Comparison of ENCODE assay signal across 23 mouse cellular contexts in genomic region chr5:38696616-38697375, GRCm38 (mm10). TPM values are rescaled to one million over a fixed set of nuclear protein-coding genes. Genes with fewer than 3 reads are reported as not detected.
A peak's percentile ranks its signal among the peaks of the same experiment; 100 is the strongest.
DNase-seq lines count a peak whose midpoint lies in the region; ATAC-seq and TF ChIP-seq lines count a peak whose summit lies in the region.
"Had no signal": no experiment of that assay in that cellular context is flagged by ENCODE, and none has a peak within 500 bp of the region (broad histone marks: within the 10 kb centered on the region; RNA-seq: fewer than 3 reads in every experiment).

No protein-coding gene starts in this region.

- no peak overlapping the region for H3K4me2 ChIP-seq in embryonic facial prominence, embryonic 14.5 days (ENCODE audit: low read depth, low read length)
- H3K4me2 ChIP-seq: embryonic facial prominence, embryonic 15.5 days; hindbrain, embryonic 14.5 days; limb, embryonic 15.5 days; midbrain, embryonic 15.5 days had no signal

- H3K4me3 ChIP-seq in ES-E14 (ENCODE audit: insufficient read depth in 1 of 2, low read depth in 1 of 2, low read length in 2 of 2, poor library complexity in 1 of 2, severe bottlenecking in 1 of 2), result no peak overlapping the region
- H3K4me3 ChIP-seq in embryonic facial prominence, embryonic 14.5 days (ENCODE audit: low read depth, low read length), result no peak overlapping the region
- H3K4me3 ChIP-seq: embryonic facial prominence, embryonic 15.5 days; heart, adult 2 months; limb, embryonic 15.5 days; midbrain, embryonic 15.5 days; myocyte had no signal

- no peak overlapping the region for H3K9ac ChIP-seq in ES-E14 (ENCODE audit: insufficient read depth, low read depth, low read length, poor library complexity, severe bottlenecking)
- no peak overlapping the region for H3K9ac ChIP-seq in embryonic facial prominence, embryonic 14.5 days (ENCODE audit: low read depth, low read length)
- H3K9ac ChIP-seq: embryonic facial prominence, embryonic 15.5 days; forebrain, postnatal 0 days; hindbrain, embryonic 14.5 days; limb, embryonic 15.5 days; liver, embryonic 14.5 days; midbrain, embryonic 15.5 days had no signal

- no peaks in the 10 kb centered on the region for H3K36me3 ChIP-seq in ES-E14 (ENCODE audit: control insufficient read depth, insufficient read depth, low read length, poor library complexity, severe bottlenecking)
- H3K36me3 ChIP-seq in embryonic facial prominence, embryonic 14.5 days (ENCODE audit: control insufficient read depth, insufficient read depth, low read length), result no peaks in the 10 kb centered on the region
- H3K36me3 ChIP-seq: embryonic facial prominence, embryonic 15.5 days; limb, embryonic 15.5 days; midbrain, embryonic 15.5 days had no signal

- WGBS in embryonic facial prominence, embryonic 14.5 days, result 28% methylated on average over 8 of the region's 8 CpGs

- peak overlapping the region; percentile 72 for H3K27ac ChIP-seq in ES-E14 (ENCODE audit: insufficient read depth, low read depth, low read length, poor library complexity, severe bottlenecking)
- H3K27ac ChIP-seq in embryonic facial prominence, embryonic 14.5 days (replicated peaks; ENCODE audit: low read depth, low read length), result no peak overlapping the region
- H3K27ac ChIP-seq: embryonic facial prominence, embryonic 15.5 days; heart, adult 2 months; hindbrain, embryonic 14.5 days; limb, embryonic 15.5 days; liver, embryonic 14.5 days; midbrain, embryonic 15.5 days had no signal

- in situ Hi-C loops in ES-E14 (cut with MboI; ENCODE audit: low sequenced_read_pairs in 2 of 2, unreplicated experiment in 2 of 2), result no loop called here

- DNase-seq in ES-E14 (ENCODE audit: low read depth, low spot score), result peak; percentile 68
- peak; percentile 65 for DNase-seq in embryo, embryonic 10 days (ENCODE audit: low spot score)
- DNase-seq in embryonic facial prominence, embryonic 14.5 days (ENCODE audit: low spot score), result peak; percentile 32
- DNase-seq in yolk sac, embryonic 10.5 days (ENCODE audit: low spot score), result no peak
- no peak for DNase-seq in heart, postnatal 14 days
- DNase-seq in layer of hippocampus, adult 8-10 months (ENCODE audit: low spot score in 2 of 2), result no peak
- DNase-seq: adrenal gland, postnatal 10 days; cerebellum, adult 2 months; forebrain, postnatal 0 days; gastrocnemius, postnatal 36 days; heart, adult 2 months; heart, postnatal 36 days; kidney, postnatal 36 days; lung, postnatal 4 days had no signal

- H3K4me1 ChIP-seq in ES-E14 (ENCODE audit: control insufficient read depth in 2 of 2, insufficient read depth in 2 of 2, low read length in 2 of 2, poor library complexity in 1 of 2), result peaks cover 12 to 20% of the 10 kb centered on the region in 2 experiments; a peak in 3 of 4 replicates
- H3K4me1 ChIP-seq in embryonic facial prominence, embryonic 14.5 days (ENCODE audit: control insufficient read depth, insufficient read depth, low read length), result no peaks in the 10 kb centered on the region
- H3K4me1 ChIP-seq: embryonic facial prominence, embryonic 15.5 days; limb, embryonic 15.5 days; midbrain, embryonic 15.5 days had no signal

- H3K9me3 ChIP-seq in ES-E14 (ENCODE audit: control insufficient read depth, insufficient read depth, low read depth, low read length), result no peaks in the 10 kb centered on the region
- no peaks in the 10 kb centered on the region for H3K9me3 ChIP-seq in embryonic facial prominence, embryonic 14.5 days (ENCODE audit: control insufficient read depth, low read length)
- H3K9me3 ChIP-seq: embryonic facial prominence, embryonic 15.5 days; limb, embryonic 15.5 days; midbrain, embryonic 15.5 days had no signal

- no peak for ATAC-seq in embryonic facial prominence, embryonic 14.5 days (ENCODE audit: low read depth)
- no peak for ATAC-seq in CD4-positive, CD25-positive, alpha-beta regulatory T cell, adult 4 months
- ATAC-seq: forebrain, postnatal 0 days; intestine, embryonic 16.5 days; midbrain, embryonic 15.5 days; Patski had no signal

- intact Hi-C loops in heart, postnatal 14 days (cut with DNase I), result no loop called here

- H3K27me3 ChIP-seq in embryonic facial prominence, embryonic 14.5 days (replicated peaks; ENCODE audit: control insufficient read depth, insufficient read depth, low read length), result no peaks in the 10 kb centered on the region
- H3K27me3 ChIP-seq: embryonic facial prominence, embryonic 15.5 days; limb, embryonic 15.5 days; midbrain, embryonic 15.5 days; Patski had no signal

TF ChIP-seq in ES-E14, 5 proteins besides CTCF, POLR2A, EP300 and RAD21:
- TF ChIP-seq HCFC1 (IDR thresholded peaks at IDR 0.05; ENCODE audit: borderline replicate concordance, insufficient read depth, low read length) (no peak), MAFK (IDR thresholded peaks at IDR 0.05; ENCODE audit: insufficient read depth, low read depth, low read length) (no peak), CHD2 (IDR thresholded peaks at IDR 0.05; ENCODE audit: low read depth, low read length) (no peak), ZNF384 (IDR thresholded peaks at IDR 0.05; ENCODE audit: low read depth, low read length) (no peak), ZC3H11A (IDR thresholded peaks at IDR 0.05; ENCODE audit: borderline replicate concordance, low read depth, low read length) (no peak)
TF ChIP-seq in ES-E14: peak in this region for 0.

RNA-seq across cellular contexts. Expression of gene Zfp518b, which starts 12.2 kb away (rescaled TPM):
- 31.0 and 34.0 TPM in 2 replicates for total RNA-seq in ES-E14 (2012; rRNA removed)
- 17.1 and 19.6 TPM in 2 replicates for polyA plus RNA-seq in embryonic facial prominence, embryonic 14.5 days (2014; fragmentation: Nextera tagmentation; extraction: Ambion mirVana)
- 1 to 10 TPM; 5.2 to 6.4 TPM for total RNA-seq in heart, postnatal 14 days (2021)
- polyA plus RNA-seq in CD4-positive, CD25-positive, alpha-beta regulatory T cell, adult 4 months (2017; shearing (Covaris generic)), result under 1 TPM; 0.37 to 0.98 TPM
- 10 to 100 TPM; 11.0 to 12.2 (median 11.9) TPM for total RNA-seq in layer of hippocampus, adult 8-10 months (2022)

Comparison
In these comparisons a context has a peak if more than half of its experiments do, and no peak if none do; other contexts are left out.
1. DNase-seq: peak in ES-E14 (single experiment), embryo, embryonic 10 days (single experiment) and embryonic facial prominence, embryonic 14.5 days (single experiment); none in yolk sac, embryonic 10.5 days (single experiment), heart, postnatal 14 days (0 of 2) and layer of hippocampus, adult 8-10 months (0 of 2).